Mouse (Mus musculus) inflammation-experienced regulatory T-cells, adult 6 months (primary cell): ENCODE measurements around the gene Scfd2. TPM values are rescaled to one million over a fixed set of nuclear protein-coding genes. Genes with fewer than 3 reads are reported as not detected.
A peak's percentile ranks its signal among the peaks of the same experiment; 100 is the strongest.

Experiments used
- ATAC-seq: one replicate; pipeline ENCODE4 v1.8.0; 2017
- polyA plus RNA-seq, 3 experiments: library from polyadenylated mRNA; unstranded; fragments of 100-300 nt; shearing (Covaris generic); gene quantifications; one replicate each; pipeline ENCODE4 v1.2.1; 2017

Gene Scfd2
- polyA plus RNA-seq, 3 experiments from 2014 or later, result 15.8 to 17.1 (median 16.3) TPM

GRCm38 (mm10) chr5:74365408-74365807 lies 166.2 kb downstream of the Scfd2 start:
- no peak for ATAC-seq

- no peak for ATAC-seq
These were observed 168.3 kb downstream of the Scfd2 start for GRCm38 (mm10) chr5:74363296-74363695.

- no peak for ATAC-seq
These were observed 170.0 kb downstream of the Scfd2 start for GRCm38 (mm10) chr5:74361531-74361930.

GRCm38 (mm10) chr5:74358033-74358432 lies 173.5 kb downstream of the Scfd2 start:
- ATAC-seq, result no peak

- no peak for ATAC-seq
These were observed 176.0 kb downstream of the Scfd2 start for GRCm38 (mm10) chr5:74355416-74356177.

GRCm38 (mm10) chr5:74350909-74351308 lies 180.7 kb downstream of the Scfd2 start:
- ATAC-seq, result no peak

- ATAC-seq, result peak; percentile 86
These were observed 183.3 kb downstream of the Scfd2 start for GRCm38 (mm10) chr5:74348079-74348870.

GRCm38 (mm10) chr5:74343045-74343444 lies 188.5 kb downstream of the Scfd2 start:
- no peak for ATAC-seq

- no peak for ATAC-seq
These were observed 189.0 kb downstream of the Scfd2 start for GRCm38 (mm10) chr5:74342557-74342956.

GRCm38 (mm10) chr5:74337491-74337890 lies 194.1 kb downstream of the Scfd2 start:
- ATAC-seq, result no peak

- ATAC-seq, result no peak
These were observed 194.8 kb downstream of the Scfd2 start for GRCm38 (mm10) chr5:74336780-74337179.

GRCm38 (mm10) chr5:74333258-74333657 lies 198.3 kb downstream of the Scfd2 start:
- ATAC-seq, result no peak

GRCm38 (mm10) chr5:74326228-74326627 lies 205.3 kb downstream of the Scfd2 start:
- ATAC-seq, result no peak

- ATAC-seq, result no peak
These were observed 210.4 kb downstream of the Scfd2 start for GRCm38 (mm10) chr5:74321010-74321746.

GRCm38 (mm10) chr5:74319551-74319950 lies 212.0 kb downstream of the Scfd2 start:
- ATAC-seq, result no peak

- ATAC-seq, result no peak
These were observed 214.4 kb downstream of the Scfd2 start for GRCm38 (mm10) chr5:74317174-74317573.

- no peak for ATAC-seq
These were observed 215.1 kb downstream of the Scfd2 start for GRCm38 (mm10) chr5:74316333-74316945.

GRCm38 (mm10) chr5:74315471-74316245 lies 215.9 kb downstream of the Scfd2 start:
- ATAC-seq, result no peak

- no peak for ATAC-seq
These were observed 217.1 kb downstream of the Scfd2 start for GRCm38 (mm10) chr5:74314501-74314900.

- ATAC-seq, result no peak
These were observed 218.0 kb downstream of the Scfd2 start for GRCm38 (mm10) chr5:74313542-74313941.

GRCm38 (mm10) chr5:74311865-74312264 lies 219.7 kb downstream of the Scfd2 start:
- no peak for ATAC-seq
